Mouse (Mus musculus) regulatory T cell (primary cell): ENCODE measurements around the gene Enah.

Experiments used
- in situ Hi-C: fragments of 300-600 bp; cut with MboI, MseI; formaldehyde crosslinking; loops from one replicate; pipeline ENCODE4 v1.15.1; 2025; ENCODE audit warnings: high pct_unique_total_duplicates

Gene Enah

GRCm38 (mm10) chr1:181850441-181850840 lies 169.3 kb downstream of the Enah start:
- in situ Hi-C loops, result no loop called here

GRCm38 (mm10) chr1:181848210-181848609 lies 171.6 kb downstream of the Enah start:
- in situ Hi-C loops, result loop anchor here (10.0 kb wide), 2 partner anchors 623 to 1283 kb away; partner anchors contain the start of gene Parp1

GRCm38 (mm10) chr1:181847396-181847795 lies 172.4 kb downstream of the Enah start:
- in situ Hi-C loops, result loop anchor here (10.0 kb wide), 2 partner anchors 623 to 1283 kb away; partner anchors contain the start of gene Parp1
